Mouse (Mus musculus) ovary, postnatal 36 days (tissue): ENCODE data around the gene Ccm2.

Source experiments
- DNase-seq: peaks from one replicate; pipeline ENCODE4 v3.0.0; 2022; ENCODE audit warnings: low spot score, mixed read lengths

The Ccm2 gene

GRCm38 (mm10) chr11:6580065-6580750 lies 33.5 kb downstream of the Ccm2 start:
- DNase-seq = no peak

DNA sequence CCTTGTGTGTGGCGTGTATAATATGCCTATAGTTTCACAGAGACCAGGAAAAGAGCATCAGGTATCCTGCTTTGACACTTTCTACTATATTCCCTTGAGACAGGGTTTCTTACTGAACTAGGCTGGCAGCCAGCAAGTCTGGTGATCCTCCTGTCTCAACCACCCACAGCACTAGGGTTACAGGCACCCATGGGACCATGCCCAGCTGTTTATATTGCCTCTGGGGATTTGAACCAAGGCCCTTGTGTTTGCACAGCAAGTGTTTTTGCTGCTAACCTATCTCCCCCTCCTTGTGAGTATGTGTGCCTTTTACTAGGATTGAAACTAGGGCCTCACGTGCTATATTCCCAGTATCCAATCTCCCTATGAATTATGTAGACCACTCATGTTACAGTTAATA lies 34.9 kb downstream of the Ccm2 start:
- no peak for DNase-seq

- DNase-seq = no peak
These were observed 39.1 kb downstream of the Ccm2 start for GRCm38 (mm10) chr11:6585748-6586147.

GRCm38 (mm10) chr11:6586660-6587059 lies 40.0 kb downstream of the Ccm2 start:
- DNase-seq = no peak

- DNase-seq = no peak
These were observed 40.7 kb downstream of the Ccm2 start for GRCm38 (mm10) chr11:6587249-6587940.

DNA sequence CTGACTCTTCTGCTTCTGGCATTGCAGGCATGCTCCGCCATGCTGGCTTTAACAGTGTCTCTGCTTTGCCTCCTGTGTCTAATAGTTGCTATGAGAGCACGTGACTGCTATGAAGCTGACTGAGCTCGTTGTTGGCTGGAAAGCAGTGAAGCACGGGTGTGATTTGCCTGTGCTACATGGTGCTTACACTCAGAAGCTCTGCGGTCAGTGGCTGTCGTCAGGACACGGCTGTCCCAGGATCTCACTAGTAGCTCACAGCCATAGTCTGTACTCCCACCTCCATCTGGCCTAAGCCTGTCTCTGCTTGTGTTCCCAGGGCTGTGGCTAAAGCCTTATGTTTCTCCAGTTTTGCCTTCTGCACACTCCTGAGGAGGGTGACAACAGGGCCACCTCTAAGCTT lies 41.6 kb downstream of the Ccm2 start:
- DNase-seq = no peak

- DNase-seq = no peak
These were observed 43.2 kb downstream of the Ccm2 start for GRCm38 (mm10) chr11:6589838-6590237.

- DNase-seq = no peak
These were observed 44.4 kb downstream of the Ccm2 start for GRCm38 (mm10) chr11:6590933-6591675.

DNA sequence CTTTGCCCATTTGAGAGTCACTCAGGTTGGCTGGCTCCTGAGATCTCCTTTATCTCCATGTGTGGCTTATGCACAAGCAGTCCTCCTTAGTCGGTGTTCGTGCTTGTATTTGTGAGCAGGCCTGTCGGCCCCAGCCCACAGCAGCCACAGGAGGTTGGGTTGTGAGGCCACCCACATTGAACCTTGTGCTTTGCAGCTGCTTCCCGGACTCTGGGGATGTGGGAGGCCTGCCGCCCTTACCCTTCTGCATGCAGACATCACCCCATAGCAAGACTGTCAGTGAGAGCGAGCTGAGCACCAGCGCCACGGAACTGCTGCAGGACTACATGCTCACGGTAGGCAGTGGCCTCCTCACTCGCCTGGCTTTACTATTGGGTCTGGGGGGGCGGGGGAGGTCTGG lies 46.7 kb downstream of the Ccm2 start:
- no peak for DNase-seq

DNA sequence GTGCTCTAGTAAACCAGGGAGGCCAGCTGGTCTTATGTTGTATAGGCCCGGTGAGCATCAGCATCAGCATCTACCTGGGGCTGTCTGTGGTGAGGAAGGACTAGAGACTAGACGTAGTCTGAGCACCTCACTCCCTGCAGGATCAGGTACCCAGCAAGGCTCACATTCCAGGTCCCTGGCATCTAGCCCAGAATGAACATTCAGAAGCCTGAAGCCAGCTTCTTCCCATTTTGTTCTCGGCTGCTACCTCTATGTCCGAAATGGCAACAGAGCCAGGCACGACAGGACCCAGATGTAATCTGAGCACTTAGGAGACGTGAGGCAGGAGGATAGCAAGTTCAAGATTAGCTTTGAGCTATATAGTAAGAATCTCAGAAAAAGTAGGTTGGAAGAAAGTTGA lies 48.2 kb downstream of the Ccm2 start:
- no peak for DNase-seq

- no peak for DNase-seq
These were observed 48.7 kb downstream of the Ccm2 start for GRCm38 (mm10) chr11:6595339-6595738.

DNA sequence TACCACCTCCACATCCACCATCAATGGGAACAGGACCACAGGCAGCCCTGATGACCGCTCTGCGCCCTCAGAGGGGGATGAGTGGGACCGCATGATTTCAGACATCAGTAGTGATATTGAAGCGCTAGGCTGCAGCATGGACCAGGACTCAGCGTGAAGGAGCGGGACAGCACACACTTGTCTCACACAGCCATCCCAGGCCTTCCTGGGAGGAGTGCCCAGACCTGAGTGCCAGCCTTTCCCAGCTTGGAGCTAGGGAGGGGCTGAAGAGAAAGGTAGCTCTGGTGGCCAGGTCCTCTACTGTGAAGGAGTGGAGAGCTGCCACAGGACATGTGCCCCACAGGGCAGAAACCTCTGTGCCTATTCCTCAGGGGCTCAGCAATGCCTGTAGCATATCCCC lies 49.5 kb downstream of the Ccm2 start:
- no peak for DNase-seq

GRCm38 (mm10) chr11:6596616-6597015 lies 49.9 kb downstream of the Ccm2 start:
- DNase-seq = no peak

DNA sequence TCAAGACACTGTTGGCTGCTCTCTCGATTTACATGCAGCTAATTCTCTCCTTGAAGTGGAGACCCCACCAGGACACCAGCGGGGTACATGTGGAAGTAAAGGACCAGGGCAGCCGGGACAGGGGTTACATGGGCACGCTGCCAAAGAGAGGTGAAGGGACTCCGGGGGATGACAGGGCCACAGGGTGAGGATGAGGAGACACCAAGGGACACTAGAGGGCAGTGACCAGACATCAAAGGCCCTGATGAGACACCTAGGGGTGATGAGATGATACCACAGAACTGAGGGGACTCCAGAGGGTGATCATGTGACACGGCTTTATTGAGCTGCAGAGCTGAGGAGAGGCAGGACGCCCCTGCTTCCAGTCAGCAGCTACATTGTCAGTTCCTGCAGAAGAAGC lies 50.8 kb downstream of the Ccm2 start:
- no peak for DNase-seq

- DNase-seq = peak; percentile 10
These were observed 51.7 kb downstream of the Ccm2 start for GRCm38 (mm10) chr11:6598191-6598889.

GRCm38 (mm10) chr11:6599011-6599681 lies 52.5 kb downstream of the Ccm2 start:
- no peak for DNase-seq

DNA sequence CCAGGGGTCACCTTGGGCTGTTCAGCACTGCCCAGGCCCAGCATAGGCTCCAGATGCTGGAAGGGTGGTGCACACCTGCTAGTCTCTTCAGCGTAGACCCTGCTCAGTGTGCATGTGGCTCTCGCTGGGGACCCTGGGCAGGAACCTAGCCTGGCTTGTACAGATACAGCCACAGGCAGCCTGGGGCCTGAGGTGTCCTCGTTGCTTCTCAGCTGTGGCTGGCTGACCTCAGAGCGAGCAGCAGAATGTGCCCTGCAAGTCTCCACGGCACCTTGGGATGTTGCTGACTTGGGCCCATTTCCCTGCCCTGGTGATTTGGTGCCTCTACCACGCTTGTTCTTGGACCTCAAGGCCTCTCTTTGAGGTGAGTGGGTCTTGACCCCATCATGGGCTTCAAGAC lies 53.1 kb downstream of the Ccm2 start:
- DNase-seq = peak; percentile 41

DNA sequence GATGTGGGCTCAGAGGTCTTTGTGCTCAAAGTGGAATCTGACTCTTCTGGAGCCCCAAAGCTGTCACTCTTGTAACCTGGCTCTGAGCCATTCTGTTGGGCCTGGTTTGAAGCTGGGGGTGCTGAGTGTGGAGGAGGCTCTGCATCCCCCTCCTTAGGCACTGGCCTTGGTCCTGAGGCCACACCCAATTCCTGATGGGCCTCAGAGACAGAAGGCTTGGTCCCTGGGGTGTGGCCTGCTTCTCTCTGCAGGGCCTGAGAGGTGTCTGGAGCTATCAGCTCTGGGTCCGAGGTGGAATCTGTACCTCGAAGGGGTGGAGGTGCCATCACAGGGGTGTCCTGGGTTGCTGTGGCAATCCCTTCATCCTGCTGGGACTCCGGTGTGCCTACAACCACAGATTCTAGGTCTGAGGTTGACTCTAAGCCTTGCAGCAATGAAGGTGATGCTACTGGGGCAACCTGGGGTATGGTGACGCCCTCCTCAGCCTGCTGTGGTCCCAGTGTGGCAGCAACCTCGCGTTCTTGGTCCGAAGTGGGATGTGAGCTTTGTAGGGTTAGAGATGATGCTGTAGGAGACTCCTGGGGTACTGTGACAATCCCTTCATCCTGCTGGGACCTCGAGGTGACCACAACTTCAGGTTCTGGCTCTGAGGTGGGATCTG lies 53.7 kb downstream of the Ccm2 start:
- no peak for DNase-seq

GRCm38 (mm10) chr11:6601649-6602480 lies 55.2 kb downstream of the Ccm2 start:
- no peak for DNase-seq

GRCm38 (mm10) chr11:6602662-6603061 lies 56.0 kb downstream of the Ccm2 start:
- no peak for DNase-seq

DNA sequence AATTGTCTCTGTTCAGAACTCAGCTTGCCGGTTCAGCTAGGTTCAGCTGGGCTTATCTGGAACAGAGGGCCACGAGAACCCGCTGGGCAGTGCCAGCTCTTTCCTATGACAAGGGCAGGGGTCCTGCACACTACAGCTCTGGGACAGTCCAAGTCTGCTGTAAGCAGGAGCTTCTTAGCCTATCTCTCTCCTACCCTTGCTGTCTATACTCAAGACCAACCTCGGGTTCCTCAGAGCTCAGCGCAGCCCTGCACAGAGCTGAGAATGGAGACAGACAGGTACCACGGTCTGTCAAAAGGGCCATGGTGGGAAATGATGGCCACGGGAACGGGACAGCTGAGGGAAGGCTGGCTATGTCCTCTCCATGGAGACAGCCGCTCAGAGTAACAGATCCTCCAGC lies 56.5 kb downstream of the Ccm2 start:
- no peak for DNase-seq
